ENCODE assay signal across 15 mouse cellular contexts in the genomic region with DNA sequence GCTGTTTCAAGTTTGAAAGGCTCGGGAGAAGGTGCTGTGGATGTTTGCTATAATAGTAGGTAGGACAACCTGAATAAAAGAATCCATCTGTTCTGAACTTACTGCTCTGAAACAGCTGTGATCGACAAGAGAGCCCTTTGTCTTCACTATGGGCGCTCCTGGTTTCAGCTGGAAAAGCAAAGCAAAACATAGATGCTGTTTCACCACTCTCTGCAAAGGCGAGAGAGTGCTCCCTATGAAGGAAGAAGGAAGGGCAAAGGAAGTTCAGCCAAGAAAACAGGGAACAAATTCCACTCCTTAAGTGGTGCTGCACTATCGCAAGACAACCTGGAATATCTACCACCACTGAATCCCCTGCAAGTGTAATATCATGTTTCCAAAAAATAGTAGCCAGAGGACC. TPM values are rescaled to one million over a fixed set of nuclear protein-coding genes. Genes with fewer than 3 reads are reported as not detected.
DNase-seq lines count a peak whose midpoint lies in the region; ATAC-seq and TF ChIP-seq lines count a peak whose summit lies in the region.
"Had no signal": no experiment of that assay in that cellular context is flagged by ENCODE, and none has a peak within 500 bp of the region (broad histone marks: within the 10 kb centered on the region; RNA-seq: fewer than 3 reads in every experiment).

No protein-coding gene starts in this region.

- no peak for ATAC-seq in hindbrain, postnatal 0 days
- no peak for ATAC-seq in hindbrain, embryonic 12.5 days (ENCODE audit: low FRiP score)
- ATAC-seq in embryonic facial prominence, embryonic 12.5 days (ENCODE audit: insufficient number of reproducible peaks, insufficient read depth, low FRiP score, low TSS enrichment) = no peak
- no peak for ATAC-seq in kidney, postnatal 0 days (replicated peaks; ENCODE audit: low FRiP score, low read depth)

- H3K36me3 ChIP-seq in hindbrain, postnatal 0 days (ENCODE audit: insufficient read depth, low read length) = no peaks in the 10 kb centered on the region
- H3K36me3 ChIP-seq in hindbrain, embryonic 12.5 days = no peaks in the 10 kb centered on the region
- no peaks in the 10 kb centered on the region for H3K36me3 ChIP-seq in embryonic facial prominence, embryonic 12.5 days
- H3K36me3 ChIP-seq in kidney, postnatal 0 days (ENCODE audit: insufficient read depth, low read length) = no peaks in the 10 kb centered on the region
- H3K36me3 ChIP-seq: hindbrain, embryonic 10.5 days had no signal

- no peak for TF ChIP-seq CTCF in hindbrain, postnatal 0 days (IDR thresholded peaks at IDR 0.05; ENCODE audit: low read depth)
- TF ChIP-seq CTCF in kidney, postnatal 0 days (IDR thresholded peaks at IDR 0.05; ENCODE audit: low read depth) = no peak

- no peaks in the 10 kb centered on the region for H3K9me3 ChIP-seq in hindbrain, postnatal 0 days (ENCODE audit: low read length)
- no peaks in the 10 kb centered on the region for H3K9me3 ChIP-seq in hindbrain, embryonic 12.5 days (replicated peaks)
- H3K9me3 ChIP-seq in embryonic facial prominence, embryonic 12.5 days = no peaks in the 10 kb centered on the region
- no peaks in the 10 kb centered on the region for H3K9me3 ChIP-seq in kidney, postnatal 0 days (replicated peaks; ENCODE audit: low read length)
- H3K9me3 ChIP-seq: hindbrain, embryonic 10.5 days had no signal

- no peaks in the 10 kb centered on the region for H3K27me3 ChIP-seq in hindbrain, postnatal 0 days (ENCODE audit: insufficient read depth, low read length)
- no peaks in the 10 kb centered on the region for H3K27me3 ChIP-seq in hindbrain, embryonic 12.5 days
- H3K27me3 ChIP-seq in embryonic facial prominence, embryonic 12.5 days = no peaks in the 10 kb centered on the region
- H3K27me3 ChIP-seq in kidney, postnatal 0 days (ENCODE audit: insufficient read depth, low read length) = no peaks in the 10 kb centered on the region

- H3K27ac ChIP-seq in hindbrain, postnatal 0 days = no peak overlapping the region
- H3K27ac ChIP-seq in hindbrain, embryonic 12.5 days = no peak overlapping the region
- 0 out of 2 replicates have a peak overlapping the region, but pooled peaks have one; percentile 23 for H3K27ac ChIP-seq in embryonic facial prominence, embryonic 12.5 days
- peak overlapping the region; percentile 42 for H3K27ac ChIP-seq in kidney, postnatal 0 days
- H3K27ac ChIP-seq: hindbrain, embryonic 10.5 days; liver, embryonic 14.5 days; macrophage had no signal

- DNase-seq in hindbrain, postnatal 0 days (ENCODE audit: low spot score) = peak; percentile 1
- peak; percentile 53 for DNase-seq in kidney, postnatal 0 days (ENCODE audit: low spot score)
- DNase-seq in skeletal muscle tissue, adult 2 months (ENCODE audit: low read depth, low spot score) = peak; percentile 4
- DNase-seq in MN1 (ENCODE audit: low spot score) = no peak
- no peak for DNase-seq in spleen, adult 18-20 months
- DNase-seq: cerebellum, adult 9-11 months; thymus, postnatal 14 days had no signal

- 70% methylated on average over 5 of the region's 5 CpGs for WGBS in hindbrain, postnatal 0 days
- 56% methylated on average over 5 of the region's 5 CpGs for WGBS in hindbrain, embryonic 12.5 days
- WGBS in embryonic facial prominence, embryonic 12.5 days = 20% methylated on average over 5 of the region's 5 CpGs
- 33% methylated on average over 5 of the region's 5 CpGs for WGBS in kidney, postnatal 0 days

- H3K4me2 ChIP-seq in hindbrain, postnatal 0 days (ENCODE audit: low read depth, low read length) = no peak overlapping the region
- H3K4me2 ChIP-seq in hindbrain, embryonic 12.5 days (replicated peaks) = no peak overlapping the region
- peak overlapping the region; percentile 15; the same call in 1 of the 2 replicates for H3K4me2 ChIP-seq in embryonic facial prominence, embryonic 12.5 days (replicated peaks)
- H3K4me2 ChIP-seq in kidney, postnatal 0 days (ENCODE audit: low read length) = peak overlapping the region; percentile 6
- H3K4me2 ChIP-seq: heart, embryonic 11.5 days had no signal

- no peaks in the 10 kb centered on the region for H3K4me1 ChIP-seq in hindbrain, postnatal 0 days (ENCODE audit: insufficient read depth, low read length)
- H3K4me1 ChIP-seq in hindbrain, embryonic 12.5 days = no peaks in the 10 kb centered on the region
- H3K4me1 ChIP-seq in embryonic facial prominence, embryonic 12.5 days = peaks cover 3% of the 10 kb centered on the region; the same call in 1 of the 2 replicates
- H3K4me1 ChIP-seq in kidney, postnatal 0 days (replicated peaks; ENCODE audit: insufficient read depth, low read length) = no peaks in the 10 kb centered on the region
- H3K4me1 ChIP-seq: hindbrain, embryonic 10.5 days had no signal

- no peak overlapping the region for H3K4me3 ChIP-seq in hindbrain, postnatal 0 days (ENCODE audit: low read length)
- no peak overlapping the region for H3K4me3 ChIP-seq in hindbrain, embryonic 12.5 days
- no peak overlapping the region for H3K4me3 ChIP-seq in embryonic facial prominence, embryonic 12.5 days
- H3K4me3 ChIP-seq in kidney, postnatal 0 days (replicated peaks; ENCODE audit: low read depth, low read length) = no peak overlapping the region
- H3K4me3 ChIP-seq: hindbrain, embryonic 10.5 days had no signal

- no peak overlapping the region for H3K9ac ChIP-seq in hindbrain, postnatal 0 days (replicated peaks; ENCODE audit: low read length)
- no peak overlapping the region for H3K9ac ChIP-seq in hindbrain, embryonic 12.5 days
- H3K9ac ChIP-seq in embryonic facial prominence, embryonic 12.5 days = no peak overlapping the region
- H3K9ac ChIP-seq in kidney, postnatal 0 days (ENCODE audit: low read depth, low read length) = no peak overlapping the region
- H3K9ac ChIP-seq: liver, embryonic 14.5 days had no signal

RNA-seq across cellular contexts. Expression of a gene that starts 4.7 kb away (rescaled TPM):
- not detected in 2 replicates for total RNA-seq in hindbrain, postnatal 0 days (2014; rRNA removed)
- not detected in 2 replicates for polyA plus RNA-seq in hindbrain, postnatal 0 days (2015; fragmentation: Nextera tagmentation; extraction: Ambion mirVana)
- not detected in 2 replicates for polyA plus RNA-seq in hindbrain, embryonic 12.5 days (2016; fragmentation: Nextera tagmentation; extraction: Ambion mirVana)
- 0.24 TPM in 1 of 2 replicates, not detected in the other for polyA plus RNA-seq in embryonic facial prominence, embryonic 12.5 days (2016; fragmentation: Nextera tagmentation; extraction: Ambion mirVana)
- polyA plus RNA-seq in kidney, postnatal 0 days (2015; fragmentation: Nextera tagmentation; extraction: Ambion mirVana) = 192 and 215 TPM in 2 replicates
- total RNA-seq: neutrophil, adult 5-6 weeks had no signal
- polyA plus RNA-seq: heart, embryonic 11.5 days; hindbrain, embryonic 10.5 days; macrophage had no signal

RNA-seq across cellular contexts. Expression of a gene that starts 17.9 kb away (rescaled TPM):
- total RNA-seq in hindbrain, postnatal 0 days (2014; rRNA removed) = not detected in 2 replicates
- polyA plus RNA-seq in hindbrain, postnatal 0 days (2015; fragmentation: Nextera tagmentation; extraction: Ambion mirVana) = not detected in 2 replicates
- polyA plus RNA-seq in hindbrain, embryonic 12.5 days (2016; fragmentation: Nextera tagmentation; extraction: Ambion mirVana) = not detected in 2 replicates
- polyA plus RNA-seq in embryonic facial prominence, embryonic 12.5 days (2016; fragmentation: Nextera tagmentation; extraction: Ambion mirVana) = 3.5 and 4.3 TPM in 2 replicates
- polyA plus RNA-seq in kidney, postnatal 0 days (2015; fragmentation: Nextera tagmentation; extraction: Ambion mirVana) = 0.65 and 0.78 TPM in 2 replicates
- total RNA-seq: neutrophil, adult 5-6 weeks had no signal
- polyA plus RNA-seq: heart, embryonic 11.5 days; hindbrain, embryonic 10.5 days; liver, embryonic 14.5 days; macrophage; stomach, embryonic 14.5 days had no signal

RNA-seq across cellular contexts. Expression of a gene that starts 35.5 kb away (rescaled TPM):
- not detected in 2 replicates for total RNA-seq in hindbrain, postnatal 0 days (2014; rRNA removed)
- polyA plus RNA-seq in hindbrain, postnatal 0 days (2015; fragmentation: Nextera tagmentation; extraction: Ambion mirVana) = not detected in 2 replicates
- not detected in 2 replicates for polyA plus RNA-seq in hindbrain, embryonic 12.5 days (2016; fragmentation: Nextera tagmentation; extraction: Ambion mirVana)
- polyA plus RNA-seq in embryonic facial prominence, embryonic 12.5 days (2016; fragmentation: Nextera tagmentation; extraction: Ambion mirVana) = 0.18 TPM in 1 of 2 replicates, not detected in the other
- 6.8 and 8.0 TPM in 2 replicates for polyA plus RNA-seq in kidney, postnatal 0 days (2015; fragmentation: Nextera tagmentation; extraction: Ambion mirVana)
- total RNA-seq: neutrophil, adult 5-6 weeks had no signal
- polyA plus RNA-seq: heart, embryonic 11.5 days; hindbrain, embryonic 10.5 days; macrophage had no signal

Comparison
In these comparisons a context has a peak if more than half of its experiments do, and no peak if none do; other contexts are left out.
1. DNase-seq: peak in hindbrain, postnatal 0 days (single experiment), kidney, postnatal 0 days (single experiment) and skeletal muscle tissue, adult 2 months (single experiment); none in MN1 (single experiment) and spleen, adult 18-20 months (0 of 2).
2. H3K27ac ChIP-seq: peak in embryonic facial prominence, embryonic 12.5 days (single experiment) and kidney, postnatal 0 days (single experiment); none in hindbrain, postnatal 0 days (single experiment) and hindbrain, embryonic 12.5 days (single experiment).
3. H3K4me2 ChIP-seq: peak in embryonic facial prominence, embryonic 12.5 days (single experiment) and kidney, postnatal 0 days (single experiment); none in hindbrain, postnatal 0 days (single experiment) and hindbrain, embryonic 12.5 days (single experiment).
4. RNA of a gene that starts 4.7 kb away (polyA plus RNA-seq): 192 to 215 TPM in kidney, postnatal 0 days; 0.24 TPM in embryonic facial prominence, embryonic 12.5 days, not detected in hindbrain, postnatal 0 days and not detected in hindbrain, embryonic 12.5 days; every median in the first group is over 100 times any median in the second.